Mouse (Mus musculus): ENCODE data around the gene Olfr339. TPM values are rescaled to one million over a fixed set of nuclear protein-coding genes. Genes with fewer than 3 reads are reported as not detected.
"Not testable (repeated sequence)": the region's sequence is repeated elsewhere in the genome, so short reads cannot be mapped to it uniquely, and the experiment has no call there.

Olfr339 gene
- not detected for total RNA-seq (2022)

DNA sequence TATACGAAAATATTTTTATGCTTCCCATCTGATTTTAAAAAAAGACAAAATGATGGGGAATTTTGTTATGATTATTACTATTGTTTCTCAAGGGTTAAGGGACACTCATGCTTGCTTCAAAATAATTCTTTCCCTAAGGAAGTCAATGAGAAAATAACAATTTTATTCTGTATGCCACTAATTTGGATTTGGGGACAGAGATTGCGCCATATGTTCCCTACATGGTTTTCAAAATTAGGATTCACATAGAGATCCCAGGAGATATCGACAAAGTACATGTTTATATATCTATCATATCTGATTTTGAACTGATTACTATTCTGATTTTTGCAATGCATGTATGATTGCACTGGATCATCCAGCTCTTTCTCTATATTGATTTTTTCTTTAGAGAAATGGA, at the start of gene Olfr339:
Gene Olfr339 (plus strand): TSS at position 301 of the 400 bp plus-strand sequence.
- DNase-seq, result no peak

GRCm38 (mm10) chr2:36373219-36373618, 45.5 kb upstream of the Olfr339 start, which contains the start of gene Olfr338:
TSS of gene Olfr338 (plus strand) at chr2:36373519.
- DNase-seq, result no peak

DNA sequence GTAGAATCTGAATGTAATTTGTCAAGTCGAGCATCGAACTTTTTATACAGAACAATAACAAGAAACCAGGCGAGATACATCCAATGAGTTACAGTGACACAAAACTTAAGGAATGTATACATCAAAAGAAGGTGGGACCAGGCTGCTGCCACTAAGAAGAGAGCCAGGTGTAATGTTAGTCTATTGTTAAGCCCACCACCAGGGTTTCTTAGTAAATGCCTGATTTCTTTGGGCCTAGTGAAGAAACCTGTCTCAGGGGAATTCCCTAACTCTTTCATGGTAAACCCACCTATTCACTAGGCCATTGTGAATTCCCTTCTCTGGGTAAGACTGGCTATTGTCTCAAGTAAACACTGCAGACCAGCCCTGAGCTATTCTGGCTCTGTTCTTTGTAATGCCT, 3.6 kb upstream of the Olfr339 start:
- DNase-seq, result not testable (repeated sequence)

DNA sequence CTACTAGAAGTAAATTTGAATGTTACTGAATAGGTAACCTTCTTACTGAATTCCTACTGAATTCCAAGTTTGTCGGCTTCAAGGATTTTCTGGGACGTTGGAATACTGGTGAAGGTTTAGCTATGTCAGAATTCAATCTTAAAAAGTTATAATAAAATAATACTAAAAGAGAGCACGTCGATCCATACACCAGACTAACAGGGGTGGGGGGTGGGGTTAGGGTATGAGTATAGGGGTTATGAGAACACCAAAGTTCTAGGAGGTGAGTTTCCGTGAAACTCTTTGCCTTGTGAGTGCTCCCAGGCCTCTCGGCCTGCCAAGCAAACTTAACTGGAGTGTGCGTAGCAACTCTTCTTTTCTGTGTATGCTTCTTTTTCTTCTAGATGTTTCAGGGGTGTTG, 3.2 kb upstream of the Olfr339 start:
- not testable (repeated sequence) for DNase-seq

GRCm38 (mm10) chr2:36452287-36452686, 33.5 kb downstream of the Olfr339 start, which contains the start of gene Olfr340:
TSS of gene Olfr340 (plus strand) at chr2:36452587.
- DNase-seq, result no peak

- DNase-seq, result no peak
Observed at GRCm38 (mm10) chr2:36473634-36474033, 54.9 kb downstream of the Olfr339 start.

Other genes starting within 250 kb of the Olfr339 start
- 10 to 100 TPM; 13.6 to 28.0 (median 17.8) TPM for gene Ptgs1, start 188.5 kb upstream of the Olfr339 start, total RNA-seq (2022)
- gene Olfr338, start 45.4 kb upstream of the Olfr339 start, total RNA-seq (2022), result under 1 TPM in 1 of 4 experiments, not detected in 3; 0.06 TPM
- gene Olfr340, start 33.6 kb downstream of the Olfr339 start, total RNA-seq (2022), result not detected
- gene Olfr341, start 63.5 kb downstream of the Olfr339 start, total RNA-seq (2022), result not detected
- not detected for gene Olfr342, start 106.1 kb downstream of the Olfr339 start, total RNA-seq (2022)
- gene Olfr344, start 147.7 kb downstream of the Olfr339 start, total RNA-seq (2022), result under 1 TPM in 1 of 4 experiments, not detected in 3; 0.03 TPM
- gene Olfr345, start 221.1 kb downstream of the Olfr339 start, total RNA-seq (2022), result not detected

All from adrenal gland, adult 8-10 months (tissue).